Mouse (Mus musculus): ENCODE measurements around the gene 1700020N01Rik. TPM values are rescaled to one million over a fixed set of nuclear protein-coding genes. Genes with fewer than 3 reads are reported as not detected.

1700020N01Rik gene
- polyA plus RNA-seq (2015; fragmentation: Nextera tagmentation; extraction: Ambion mirVana) = 0.21 TPM in 1 of 2 replicates, not detected in the other

- no peaks in the 10 kb centered on the region for H3K36me3 ChIP-seq (ENCODE audit: control insufficient read depth, insufficient read depth, low read length)
- H3K9me3 ChIP-seq (ENCODE audit: control insufficient read depth, low read length) = no peaks in the 10 kb centered on the region
- no peak within 1 kb of the TSS for H3K27ac ChIP-seq (ENCODE audit: low read length)
- ATAC-seq = no peak
- no peaks in the 10 kb centered on the region for H3K27me3 ChIP-seq (replicated peaks; ENCODE audit: control insufficient read depth, insufficient read depth, low read length)
- no peaks in the 10 kb centered on the region for H3K4me1 ChIP-seq (ENCODE audit: control insufficient read depth, insufficient read depth, low read length)
- 95% methylated on average over 22 of the region's 22 CpGs for WGBS
- no peak within 1 kb of the TSS for H3K9ac ChIP-seq (ENCODE audit: low read depth, low read length)
- H3K4me2 ChIP-seq (ENCODE audit: low read depth, low read length) = no peak within 1 kb of the TSS
- no peak within 1 kb of the TSS for H3K4me3 ChIP-seq (ENCODE audit: low read length)
Observed at GRCm38 (mm10) chr10:21592896-21593380, at the start of gene 1700020N01Rik. 1700020N01Rik (plus strand) TSS chr10:21593145.

GRCm38 (mm10) chr10:21543576-21544278 lies 49.2 kb upstream of the 1700020N01Rik start:
- Histone ChIP-seq H3K4me3 (ENCODE audit: low read length) (no peak overlapping the region), H3K9me3 (ENCODE audit: control insufficient read depth, low read length) (no peaks in the 10 kb centered on the region), H3K27ac (ENCODE audit: low read length) (no peak overlapping the region), H3K36me3 (ENCODE audit: control insufficient read depth, insufficient read depth, low read length) (no peaks in the 10 kb centered on the region), H3K4me1 (ENCODE audit: control insufficient read depth, insufficient read depth, low read length) (no peaks in the 10 kb centered on the region), H3K4me2 (ENCODE audit: low read depth, low read length) (no peak overlapping the region), H3K27me3 (replicated peaks; ENCODE audit: control insufficient read depth, insufficient read depth, low read length) (no peaks in the 10 kb centered on the region), H3K9ac (ENCODE audit: low read depth, low read length) (no peak overlapping the region)
- no peak for ATAC-seq
- 67% methylated on average over 3 of the region's 3 CpGs for WGBS

- no peaks in the 10 kb centered on the region for H3K4me1 ChIP-seq (ENCODE audit: control insufficient read depth, insufficient read depth, low read length)
- no peaks in the 10 kb centered on the region for H3K9me3 ChIP-seq (ENCODE audit: control insufficient read depth, low read length)
- H3K9ac ChIP-seq (ENCODE audit: low read depth, low read length) = no peak overlapping the region
- H3K4me2 ChIP-seq (ENCODE audit: low read depth, low read length) = no peak overlapping the region
- H3K36me3 ChIP-seq (ENCODE audit: control insufficient read depth, insufficient read depth, low read length) = no peaks in the 10 kb centered on the region
- H3K27ac ChIP-seq (ENCODE audit: low read length) = no peak overlapping the region
- ATAC-seq = no peak
- no peak overlapping the region for H3K4me3 ChIP-seq (ENCODE audit: low read length)
- H3K27me3 ChIP-seq (replicated peaks; ENCODE audit: control insufficient read depth, insufficient read depth, low read length) = no peaks in the 10 kb centered on the region
- WGBS = 82% methylated on average over 4 of the region's 4 CpGs
Observed at GRCm38 (mm10) chr10:21544721-21545120, 48.2 kb upstream of the 1700020N01Rik start.

- no peaks in the 10 kb centered on the region for H3K27me3 ChIP-seq (replicated peaks; ENCODE audit: control insufficient read depth, insufficient read depth, low read length)
- H3K4me1 ChIP-seq (ENCODE audit: control insufficient read depth, insufficient read depth, low read length) = no peaks in the 10 kb centered on the region
- 39% methylated on average over 6 of the region's 6 CpGs for WGBS
- H3K9ac ChIP-seq (ENCODE audit: low read depth, low read length) = no peak overlapping the region
- H3K4me3 ChIP-seq (ENCODE audit: low read length) = no peak overlapping the region
- ATAC-seq = no peak
- H3K27ac ChIP-seq (ENCODE audit: low read length) = 0 out of 2 replicates have a peak overlapping the region, but pooled peaks have one; percentile 13
- H3K9me3 ChIP-seq (ENCODE audit: control insufficient read depth, low read length) = no peaks in the 10 kb centered on the region
- no peaks in the 10 kb centered on the region for H3K36me3 ChIP-seq (ENCODE audit: control insufficient read depth, insufficient read depth, low read length)
- no peak overlapping the region for H3K4me2 ChIP-seq (ENCODE audit: low read depth, low read length)
Observed at GRCm38 (mm10) chr10:21545446-21545845, 47.5 kb upstream of the 1700020N01Rik start.

GRCm38 (mm10) chr10:21548871-21549505 lies 44.0 kb upstream of the 1700020N01Rik start:
- WGBS = 72% methylated on average over 9 of the region's 9 CpGs
- H3K27ac ChIP-seq (ENCODE audit: low read length) = no peak overlapping the region

GRCm38 (mm10) chr10:21552967-21553682 lies 39.8 kb upstream of the 1700020N01Rik start:
- Histone ChIP-seq H3K9ac (ENCODE audit: low read depth, low read length) (no peak overlapping the region), H3K27me3 (replicated peaks; ENCODE audit: control insufficient read depth, insufficient read depth, low read length) (no peaks in the 10 kb centered on the region), H3K36me3 (ENCODE audit: control insufficient read depth, insufficient read depth, low read length) (no peaks in the 10 kb centered on the region), H3K27ac (ENCODE audit: low read length) (no peak overlapping the region), H3K4me2 (ENCODE audit: low read depth, low read length) (no peak overlapping the region), H3K4me1 (ENCODE audit: control insufficient read depth, insufficient read depth, low read length) (no peaks in the 10 kb centered on the region), H3K9me3 (ENCODE audit: control insufficient read depth, low read length) (no peaks in the 10 kb centered on the region), H3K4me3 (ENCODE audit: low read length) (no peak overlapping the region)
- no peak; the same call in 1 of the 2 replicates for ATAC-seq
- 83% methylated on average over 8 of the region's 8 CpGs for WGBS

More at GRCm38 (mm10) chr10:21548871-21549505, 44.0 kb upstream of the 1700020N01Rik start:
- Histone ChIP-seq H3K36me3 (ENCODE audit: control insufficient read depth, insufficient read depth, low read length) (no peaks in the 10 kb centered on the region), H3K9me3 (ENCODE audit: control insufficient read depth, low read length) (no peaks in the 10 kb centered on the region), H3K4me1 (ENCODE audit: control insufficient read depth, insufficient read depth, low read length) (no peaks in the 10 kb centered on the region), H3K9ac (ENCODE audit: low read depth, low read length) (no peak overlapping the region), H3K4me2 (ENCODE audit: low read depth, low read length) (no peak overlapping the region), H3K4me3 (ENCODE audit: low read length) (no peak overlapping the region), H3K27me3 (replicated peaks; ENCODE audit: control insufficient read depth, insufficient read depth, low read length) (no peaks in the 10 kb centered on the region)
- no peak for ATAC-seq

GRCm38 (mm10) chr10:21553683-21554035 lies 39.3 kb upstream of the 1700020N01Rik start:
- Histone ChIP-seq H3K4me2 (ENCODE audit: low read depth, low read length) (no peak overlapping the region), H3K27ac (ENCODE audit: low read length) (no peak overlapping the region), H3K36me3 (ENCODE audit: control insufficient read depth, insufficient read depth, low read length) (no peaks in the 10 kb centered on the region), H3K4me1 (ENCODE audit: control insufficient read depth, insufficient read depth, low read length) (no peaks in the 10 kb centered on the region), H3K4me3 (ENCODE audit: low read length) (no peak overlapping the region), H3K27me3 (replicated peaks; ENCODE audit: control insufficient read depth, insufficient read depth, low read length) (no peaks in the 10 kb centered on the region), H3K9ac (ENCODE audit: low read depth, low read length) (no peak overlapping the region), H3K9me3 (ENCODE audit: control insufficient read depth, low read length) (no peaks in the 10 kb centered on the region)
- WGBS = 87% methylated on average over 4 of the region's 4 CpGs
- ATAC-seq = peak; percentile 44; the same call in 1 of the 2 replicates

GRCm38 (mm10) chr10:21554896-21555580 lies 37.9 kb upstream of the 1700020N01Rik start:
- ATAC-seq = no peak
- H3K4me1 ChIP-seq (ENCODE audit: control insufficient read depth, insufficient read depth, low read length) = peaks cover 2% of the 10 kb centered on the region; the same call in 1 of the 2 replicates
- WGBS = 85% methylated on average over 11 of the region's 11 CpGs

GRCm38 (mm10) chr10:21559769-21560168 lies 33.2 kb upstream of the 1700020N01Rik start:
- H3K4me1 ChIP-seq (ENCODE audit: control insufficient read depth, insufficient read depth, low read length) = peaks cover 2% of the 10 kb centered on the region; the same call in 1 of the 2 replicates
- H3K27me3 ChIP-seq (replicated peaks; ENCODE audit: control insufficient read depth, insufficient read depth, low read length) = no peaks in the 10 kb centered on the region
- ATAC-seq = no peak
- H3K9me3 ChIP-seq (ENCODE audit: control insufficient read depth, low read length) = no peaks in the 10 kb centered on the region
- H3K36me3 ChIP-seq (ENCODE audit: control insufficient read depth, insufficient read depth, low read length) = no peaks in the 10 kb centered on the region
- no peak overlapping the region for H3K9ac ChIP-seq (ENCODE audit: low read depth, low read length)
- H3K4me3 ChIP-seq (ENCODE audit: low read length) = no peak overlapping the region
- 53% methylated on average over 15 of the region's 15 CpGs for WGBS
- no peak overlapping the region for H3K27ac ChIP-seq (ENCODE audit: low read length)
- H3K4me2 ChIP-seq (ENCODE audit: low read depth, low read length) = no peak overlapping the region

More at GRCm38 (mm10) chr10:21554896-21555580, 37.9 kb upstream of the 1700020N01Rik start:
- Histone ChIP-seq H3K9me3 (ENCODE audit: control insufficient read depth, low read length) (no peaks in the 10 kb centered on the region), H3K4me3 (ENCODE audit: low read length) (no peak overlapping the region), H3K27ac (ENCODE audit: low read length) (no peak overlapping the region), H3K9ac (ENCODE audit: low read depth, low read length) (no peak overlapping the region), H3K4me2 (ENCODE audit: low read depth, low read length) (no peak overlapping the region), H3K36me3 (ENCODE audit: control insufficient read depth, insufficient read depth, low read length) (no peaks in the 10 kb centered on the region), H3K27me3 (replicated peaks; ENCODE audit: control insufficient read depth, insufficient read depth, low read length) (no peaks in the 10 kb centered on the region)

Data from intestine, embryonic 16.5 days (tissue).